Mouse (Mus musculus): ENCODE measurements around the gene Fgd6.

Gene Fgd6

GRCm38 (mm10) chr10:94138890-94139482 lies 103.2 kb downstream of the Fgd6 start:
- DNase-seq (ENCODE audit: low read depth), result no peak

GRCm38 (mm10) chr10:94140227-94140931 lies 104.6 kb downstream of the Fgd6 start:
- DNase-seq (ENCODE audit: low read depth), result no peak

GRCm38 (mm10) chr10:94142427-94142826 lies 106.6 kb downstream of the Fgd6 start:
- DNase-seq (ENCODE audit: low read depth), result peak; percentile 49

GRCm38 (mm10) chr10:94144581-94144980 lies 108.8 kb downstream of the Fgd6 start:
- DNase-seq (ENCODE audit: low read depth), result no peak

- DNase-seq (ENCODE audit: low read depth), result peak; percentile 90
Observed at GRCm38 (mm10) chr10:94147391-94147755, 111.6 kb downstream of the Fgd6 start.

GRCm38 (mm10) chr10:94147756-94148531 lies 112.1 kb downstream of the Fgd6 start, which contains the start of gene Nr2c1:
Nr2c1 (plus strand) TSS chr10:94148023.
- peak; percentile 85 for DNase-seq (ENCODE audit: low read depth)

- DNase-seq (ENCODE audit: low read depth), result no peak
Observed at GRCm38 (mm10) chr10:94151488-94151887, 115.7 kb downstream of the Fgd6 start.

GRCm38 (mm10) chr10:94153841-94154240 lies 118.0 kb downstream of the Fgd6 start:
- DNase-seq (ENCODE audit: low read depth), result no peak

- DNase-seq (ENCODE audit: low read depth), result no peak
Observed at GRCm38 (mm10) chr10:94158962-94159361, 123.2 kb downstream of the Fgd6 start.

GRCm38 (mm10) chr10:94159406-94159805 lies 123.6 kb downstream of the Fgd6 start:
- DNase-seq (ENCODE audit: low read depth), result no peak

- DNase-seq (ENCODE audit: low read depth), result no peak
Observed at GRCm38 (mm10) chr10:94161051-94161765, 125.4 kb downstream of the Fgd6 start.

GRCm38 (mm10) chr10:94162031-94162430 lies 126.2 kb downstream of the Fgd6 start:
- DNase-seq (ENCODE audit: low read depth), result no peak

- DNase-seq (ENCODE audit: low read depth), result no peak
Observed at GRCm38 (mm10) chr10:94164104-94164845, 128.5 kb downstream of the Fgd6 start.

GRCm38 (mm10) chr10:94165426-94165825 lies 129.6 kb downstream of the Fgd6 start:
- DNase-seq (ENCODE audit: low read depth), result no peak

- DNase-seq (ENCODE audit: low read depth), result no peak
Observed at GRCm38 (mm10) chr10:94167051-94167750, 131.4 kb downstream of the Fgd6 start.

GRCm38 (mm10) chr10:94171440-94172130 lies 135.8 kb downstream of the Fgd6 start:
- DNase-seq (ENCODE audit: low read depth), result no peak

GRCm38 (mm10) chr10:94172137-94172536 lies 136.3 kb downstream of the Fgd6 start:
- DNase-seq (ENCODE audit: low read depth), result no peak

GRCm38 (mm10) chr10:94172706-94173105 lies 136.9 kb downstream of the Fgd6 start:
- no peak for DNase-seq (ENCODE audit: low read depth)

- peak; percentile 82 for DNase-seq (ENCODE audit: low read depth)
Observed at GRCm38 (mm10) chr10:94174652-94175051, 138.9 kb downstream of the Fgd6 start.

GRCm38 (mm10) chr10:94183199-94183598 lies 147.4 kb downstream of the Fgd6 start:
- peak; percentile 41 for DNase-seq (ENCODE audit: low read depth)

Data from 416B (cell line).